Mouse (Mus musculus): ENCODE data around the gene Satb2. TPM values are rescaled to one million over a fixed set of nuclear protein-coding genes. Genes with fewer than 3 reads are reported as not detected.

The Satb2 gene
- polyA plus RNA-seq, 1 experiment: 1.00 TPM

DNA sequence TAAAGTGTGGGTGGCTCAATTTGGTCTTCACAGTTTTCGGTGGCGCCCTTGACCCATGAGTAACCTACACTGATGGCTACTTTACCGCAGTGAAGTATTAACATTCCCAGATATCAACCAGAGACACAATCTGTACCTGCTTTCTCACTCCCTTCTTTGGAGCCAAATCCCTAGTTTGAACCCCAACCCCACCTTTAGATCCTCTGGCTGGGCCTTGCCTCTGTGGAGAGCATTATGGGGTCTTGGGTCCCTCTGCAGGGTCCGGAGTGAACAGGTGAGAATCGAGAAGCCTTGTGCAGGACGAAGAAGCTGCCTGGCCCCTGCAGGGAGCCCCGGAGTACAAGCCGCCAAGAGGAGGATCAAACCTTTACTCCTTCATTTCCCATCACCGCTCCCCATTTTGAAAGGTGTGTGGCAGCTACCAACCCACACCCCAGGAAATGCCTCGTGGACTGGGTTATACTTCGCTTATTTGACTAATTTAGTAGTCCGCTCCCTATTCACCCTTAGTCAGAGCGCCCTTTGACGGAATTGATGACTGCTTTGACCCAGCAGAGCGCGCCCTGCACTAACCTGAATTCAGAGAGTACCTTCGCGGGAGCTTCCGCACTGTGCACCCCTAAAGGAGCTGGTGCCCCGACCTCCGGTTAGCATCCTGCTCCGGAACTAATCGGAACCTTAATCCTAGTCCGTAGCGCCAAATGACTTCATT lies 5.5 kb upstream of the Satb2 start:
- TF ChIP-seq POLR2A (IDR thresholded peaks at IDR 0.05; ENCODE audit: borderline replicate concordance, control insufficient read depth, low read depth, low read length) (no peak), CTCF (IDR thresholded peaks at IDR 0.05; ENCODE audit: control insufficient read depth, insufficient read depth, low read length) (no peak)
- 12% methylated on average over 25 of the region's 25 CpGs for WGBS
- Histone ChIP-seq H3K27ac (ENCODE audit: control insufficient read depth, insufficient read depth, low read depth, low read length, poor library complexity) (no peak overlapping the region), H3K4me1 (ENCODE audit: control insufficient read depth, insufficient read depth, low read length) (no peaks in the 10 kb centered on the region), H3K4me3 (replicated peaks; ENCODE audit: control insufficient read depth, low read depth, low read length) (no peak overlapping the region)

DNA sequence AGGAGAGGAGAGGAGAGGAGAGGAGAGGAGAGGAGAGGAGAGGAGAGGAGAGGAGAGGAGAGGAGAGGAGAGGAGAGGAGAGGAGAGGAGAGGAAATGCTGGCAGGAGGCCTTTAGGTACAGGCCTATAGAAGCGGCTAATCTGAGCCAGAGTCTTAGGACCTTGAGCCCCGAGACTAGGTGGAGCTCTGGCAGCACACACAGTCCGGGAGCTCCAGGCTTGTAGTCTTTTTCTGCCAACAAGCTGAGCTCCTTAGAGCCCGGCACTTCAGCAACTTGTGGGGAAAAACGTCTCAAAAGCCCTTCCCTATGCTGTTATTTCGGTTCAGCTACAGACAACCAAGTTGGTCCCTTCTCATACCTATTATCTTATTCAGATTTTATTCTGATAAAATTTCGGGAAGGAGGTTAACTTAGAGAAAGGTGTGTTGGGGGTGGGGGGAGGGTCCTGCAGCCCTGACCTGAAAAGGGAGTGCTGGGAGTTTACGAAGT lies 4.7 kb upstream of the Satb2 start:
- H3K27ac ChIP-seq (ENCODE audit: control insufficient read depth, insufficient read depth, low read depth, low read length, poor library complexity): no peak overlapping the region
- H3K4me3 ChIP-seq (replicated peaks; ENCODE audit: control insufficient read depth, low read depth, low read length): no peak overlapping the region
- 9% methylated on average over 8 of the region's 8 CpGs for WGBS
- no peaks in the 10 kb centered on the region for H3K4me1 ChIP-seq (ENCODE audit: control insufficient read depth, insufficient read depth, low read length)
- TF ChIP-seq POLR2A (IDR thresholded peaks at IDR 0.05; ENCODE audit: borderline replicate concordance, control insufficient read depth, low read depth, low read length): no peak
- no peak for TF ChIP-seq CTCF (IDR thresholded peaks at IDR 0.05; ENCODE audit: control insufficient read depth, insufficient read depth, low read length)

DNA sequence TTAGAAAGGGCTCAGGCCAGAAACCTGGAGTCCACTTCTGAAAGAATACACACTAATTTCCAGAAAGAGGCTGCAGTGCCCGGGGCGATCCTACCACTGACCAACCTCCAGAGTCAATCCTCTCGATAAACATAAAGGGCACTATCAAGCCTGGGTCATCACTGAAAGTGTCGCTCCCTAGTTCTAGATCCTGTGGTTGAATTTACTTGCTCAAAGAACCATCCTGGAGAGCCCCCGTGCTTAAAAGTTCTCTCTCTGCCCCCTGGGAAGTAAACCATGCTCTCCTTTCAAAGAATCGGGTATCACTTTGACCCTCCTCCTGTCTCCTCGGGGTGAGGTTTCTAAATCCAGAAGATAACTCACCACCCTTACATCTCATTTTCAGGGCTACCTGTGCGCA lies 4.2 kb upstream of the Satb2 start:
- 9% methylated on average over 8 of the region's 8 CpGs for WGBS
- H3K4me3 ChIP-seq (replicated peaks; ENCODE audit: control insufficient read depth, low read depth, low read length): no peak overlapping the region
- no peak overlapping the region for H3K27ac ChIP-seq (ENCODE audit: control insufficient read depth, insufficient read depth, low read depth, low read length, poor library complexity)
- H3K4me1 ChIP-seq (ENCODE audit: control insufficient read depth, insufficient read depth, low read length): no peaks in the 10 kb centered on the region
- TF ChIP-seq POLR2A (IDR thresholded peaks at IDR 0.05; ENCODE audit: borderline replicate concordance, control insufficient read depth, low read depth, low read length): no peak
- no peak for TF ChIP-seq CTCF (IDR thresholded peaks at IDR 0.05; ENCODE audit: control insufficient read depth, insufficient read depth, low read length)

DNA sequence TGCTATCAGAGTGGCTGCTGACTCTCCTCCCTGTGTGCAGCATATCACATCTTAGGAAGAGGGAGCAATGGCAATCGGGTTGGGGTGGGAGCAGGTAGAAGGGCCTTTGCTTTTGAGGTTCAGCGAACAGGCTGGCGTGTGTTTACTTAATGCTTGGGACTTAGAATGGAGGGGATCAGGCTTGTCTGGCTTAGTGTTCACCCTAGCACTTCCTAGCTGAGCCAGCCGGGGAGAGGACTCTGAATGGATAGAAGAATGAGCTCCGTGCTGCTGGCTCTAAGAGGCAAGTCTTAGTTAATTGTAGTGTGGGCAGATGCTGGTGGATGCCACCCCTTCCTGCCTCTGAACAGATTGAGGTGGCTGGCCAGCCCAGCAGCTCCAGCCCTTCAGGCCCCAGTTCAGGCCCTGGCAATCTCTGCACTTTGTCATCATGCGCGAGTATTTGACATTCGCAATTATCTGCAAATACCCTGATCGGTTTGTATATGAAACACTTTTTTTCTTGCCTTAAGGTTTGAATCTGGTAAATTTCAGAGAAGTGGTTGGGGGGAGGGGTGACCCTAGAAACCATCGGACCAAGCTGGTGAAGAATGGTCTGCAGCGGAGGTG lies 3.6 kb upstream of the Satb2 start:
- TF ChIP-seq POLR2A (IDR thresholded peaks at IDR 0.05; ENCODE audit: borderline replicate concordance, control insufficient read depth, low read depth, low read length) (no peak), CTCF (IDR thresholded peaks at IDR 0.05; ENCODE audit: control insufficient read depth, insufficient read depth, low read length) (no peak)
- 19% methylated on average over 11 of the region's 11 CpGs for WGBS
- Histone ChIP-seq H3K4me1 (ENCODE audit: control insufficient read depth, insufficient read depth, low read length) (no peaks in the 10 kb centered on the region), H3K27ac (ENCODE audit: control insufficient read depth, insufficient read depth, low read depth, low read length, poor library complexity) (no peak overlapping the region), H3K4me3 (replicated peaks; ENCODE audit: control insufficient read depth, low read depth, low read length) (no peak overlapping the region)

DNA sequence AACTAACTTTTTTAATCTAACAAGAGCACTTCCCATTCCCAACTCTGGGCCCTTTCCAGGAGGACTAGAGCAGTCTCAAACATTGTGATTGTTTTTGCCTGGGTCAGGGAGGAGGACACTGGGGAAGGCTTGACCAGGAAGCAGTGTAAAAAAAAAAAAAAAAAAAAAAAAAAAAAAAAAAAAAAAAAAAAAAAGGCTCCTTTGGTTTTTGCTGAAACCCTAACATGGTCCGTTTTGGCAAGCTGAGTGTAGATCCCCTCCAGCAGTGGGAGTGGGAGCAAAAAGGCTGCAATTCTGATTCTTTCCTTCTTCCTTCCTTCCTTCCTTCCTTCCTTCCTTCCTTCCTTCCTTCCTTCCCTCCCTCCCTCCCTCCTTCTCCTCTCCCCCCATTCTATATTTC lies 3.1 kb upstream of the Satb2 start:
- WGBS: 0% methylated on average over 1 of the region's 1 CpGs
- H3K4me3 ChIP-seq (replicated peaks; ENCODE audit: control insufficient read depth, low read depth, low read length): no peak overlapping the region
- H3K27ac ChIP-seq (ENCODE audit: control insufficient read depth, insufficient read depth, low read depth, low read length, poor library complexity): no peak overlapping the region
- no peak for TF ChIP-seq CTCF (IDR thresholded peaks at IDR 0.05; ENCODE audit: control insufficient read depth, insufficient read depth, low read length)
- TF ChIP-seq POLR2A (IDR thresholded peaks at IDR 0.05; ENCODE audit: borderline replicate concordance, control insufficient read depth, low read depth, low read length): no peak
- no peaks in the 10 kb centered on the region for H3K4me1 ChIP-seq (ENCODE audit: control insufficient read depth, insufficient read depth, low read length)

DNA sequence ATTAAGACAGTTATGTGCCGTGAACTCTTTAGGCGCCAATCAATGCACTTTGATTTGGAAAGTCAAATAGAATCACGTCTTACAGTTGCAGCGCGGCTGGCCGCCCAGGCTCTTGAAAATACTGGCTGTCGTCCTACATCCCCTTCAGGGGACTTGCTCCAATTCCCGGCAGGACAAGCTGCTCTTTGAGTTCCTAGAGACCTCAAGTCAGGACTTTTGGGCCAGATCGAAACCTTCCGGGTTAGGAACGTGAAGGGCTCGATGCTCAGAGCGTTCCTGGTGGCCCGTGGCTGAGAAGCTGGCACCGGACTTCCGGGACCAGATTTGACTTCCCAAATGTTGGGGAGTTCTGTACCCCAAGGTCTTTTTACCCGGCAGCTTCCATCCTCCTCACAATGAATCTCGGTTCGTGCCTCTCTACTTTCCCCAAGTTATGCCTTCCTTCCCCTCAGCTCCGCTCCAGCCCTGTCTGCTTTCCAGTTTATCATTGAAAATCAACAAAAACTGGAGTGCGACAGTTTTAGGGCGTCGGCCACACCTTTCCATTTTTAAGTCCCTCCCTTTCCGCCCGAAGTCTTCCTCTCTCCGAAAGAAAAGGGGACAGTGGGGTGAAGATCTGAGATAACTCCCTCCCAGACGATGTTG lies 2.3 kb upstream of the Satb2 start:
- Histone ChIP-seq H3K27ac (ENCODE audit: control insufficient read depth, insufficient read depth, low read depth, low read length, poor library complexity) (no peak overlapping the region), H3K4me1 (ENCODE audit: control insufficient read depth, insufficient read depth, low read length) (no peaks in the 10 kb centered on the region), H3K4me3 (replicated peaks; ENCODE audit: control insufficient read depth, low read depth, low read length) (no peak overlapping the region)
- 5% methylated on average over 27 of the region's 27 CpGs for WGBS
- TF ChIP-seq POLR2A (IDR thresholded peaks at IDR 0.05; ENCODE audit: borderline replicate concordance, control insufficient read depth, low read depth, low read length) (no peak), CTCF (IDR thresholded peaks at IDR 0.05; ENCODE audit: control insufficient read depth, insufficient read depth, low read length) (no peak)

DNA sequence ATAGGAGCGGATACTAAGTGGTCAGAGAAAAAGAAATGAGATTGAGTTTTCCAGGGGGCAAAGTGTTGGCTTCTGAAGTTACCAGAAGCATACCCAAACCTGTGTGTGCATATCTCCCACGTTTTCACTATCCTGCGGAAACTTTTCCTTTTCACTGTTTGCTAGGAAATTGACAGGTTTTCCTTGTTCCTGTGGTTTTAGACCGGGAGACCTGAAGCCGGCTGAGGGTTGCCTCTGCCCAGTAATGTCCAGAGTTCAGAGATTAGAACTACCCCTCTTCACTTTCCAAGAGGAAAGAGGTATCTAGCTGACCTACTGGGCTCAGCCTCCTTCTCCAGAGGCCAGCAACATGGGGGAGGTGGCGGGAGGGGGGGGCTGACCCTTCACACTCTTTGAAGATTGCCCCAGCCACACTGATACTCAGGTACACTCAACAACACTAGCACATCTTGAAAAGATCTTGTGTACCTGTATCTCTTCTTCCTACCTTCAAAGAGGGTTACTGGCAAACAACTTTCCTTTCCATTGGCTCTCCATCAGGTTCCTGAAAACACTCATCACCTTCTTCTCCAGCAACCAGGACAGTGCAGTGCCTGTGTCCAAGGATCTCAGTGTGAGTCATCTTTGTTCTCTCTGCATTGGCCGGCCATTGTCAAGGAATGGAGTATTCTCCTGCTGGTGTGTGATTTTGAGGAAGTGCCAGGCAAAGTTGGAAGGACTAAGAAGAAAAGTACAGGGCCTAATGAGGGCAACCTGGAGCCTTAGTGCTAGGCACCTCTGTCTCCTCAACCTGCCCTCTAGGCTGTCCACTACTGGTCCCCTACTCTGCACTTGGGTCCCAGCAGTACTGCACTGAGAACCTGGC lies 1.3 kb upstream of the Satb2 start:
- no peaks in the 10 kb centered on the region for H3K4me1 ChIP-seq (ENCODE audit: control insufficient read depth, insufficient read depth, low read length)
- WGBS: 12% methylated on average over 7 of the region's 7 CpGs
- no peak overlapping the region for H3K27ac ChIP-seq (ENCODE audit: control insufficient read depth, insufficient read depth, low read depth, low read length, poor library complexity)
- H3K4me3 ChIP-seq (replicated peaks; ENCODE audit: control insufficient read depth, low read depth, low read length): no peak overlapping the region
- TF ChIP-seq CTCF (IDR thresholded peaks at IDR 0.05; ENCODE audit: control insufficient read depth, insufficient read depth, low read length) (no peak), POLR2A (IDR thresholded peaks at IDR 0.05; ENCODE audit: borderline replicate concordance, control insufficient read depth, low read depth, low read length) (no peak)
